Mouse (Mus musculus) heart, adult 2 months (tissue): Measurements from ENCODE around the gene C87436.

Experiments used
- CTCF ChIP-seq: fragments of 200-600 bp; IDR thresholded peaks from 2 replicates; pipeline ENCODE4 v1.8.1; 2022; ENCODE audit warnings: antibody characterized with exemption, mild to moderate bottlenecking, moderate library complexity
- EP300 ChIP-seq: fragments of 200-500 bp; IDR thresholded peaks from 2 replicates; pipeline ENCODE4 v1.6.1; 2011; ENCODE audit warnings: low read depth, low read length, control low read depth; ENCODE audit not compliant: insufficient read depth
- POLR2A ChIP-seq: fragments of 200-500 bp; IDR thresholded peaks from 2 replicates; pipeline ENCODE4 v1.6.1; 2011; ENCODE audit warnings: mild to moderate bottlenecking, low read depth, low read length, control low read depth; ENCODE audit not compliant: insufficient read depth

DNA sequence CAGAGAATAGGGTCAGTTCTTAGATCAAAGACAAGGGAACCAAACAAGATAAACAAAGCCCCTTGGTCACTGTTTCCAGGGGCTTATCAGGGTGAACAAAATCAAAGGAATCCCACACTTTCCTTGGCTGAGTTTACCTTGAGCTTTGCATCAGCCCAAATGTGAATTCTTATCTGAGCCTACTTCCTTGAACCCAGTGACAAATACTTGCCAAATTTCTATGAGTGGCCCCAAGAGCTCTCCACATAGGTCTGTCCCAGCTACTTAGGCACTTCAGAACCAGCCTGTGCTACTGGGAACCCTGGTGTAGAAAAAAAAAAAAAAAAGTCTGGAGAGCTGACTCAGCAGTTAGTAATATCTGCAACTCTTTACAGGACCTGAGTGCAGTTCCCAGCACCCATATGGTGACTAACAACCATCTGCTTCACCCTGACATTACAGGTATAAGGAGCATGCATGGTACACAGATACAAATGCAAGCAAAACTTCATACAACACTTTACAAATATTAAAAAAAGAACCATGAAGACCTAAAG is 36.5 kb downstream of the C87436 start:
- TF ChIP-seq EP300 (no peak), CTCF (no peak), POLR2A (no peak)
